Mouse (Mus musculus) hindlimb bud, embryonic 11.5 days (tissue): ENCODE results near the gene Tex12.

ENCODE experiments used
- DNase-seq: peaks from one replicate; pipeline ENCODE4 v3.0.0-alpha.2; 2012; ENCODE audit warnings: low read depth, low spot score; ENCODE audit errors: extremely low spot score

The Tex12 gene

DNA sequence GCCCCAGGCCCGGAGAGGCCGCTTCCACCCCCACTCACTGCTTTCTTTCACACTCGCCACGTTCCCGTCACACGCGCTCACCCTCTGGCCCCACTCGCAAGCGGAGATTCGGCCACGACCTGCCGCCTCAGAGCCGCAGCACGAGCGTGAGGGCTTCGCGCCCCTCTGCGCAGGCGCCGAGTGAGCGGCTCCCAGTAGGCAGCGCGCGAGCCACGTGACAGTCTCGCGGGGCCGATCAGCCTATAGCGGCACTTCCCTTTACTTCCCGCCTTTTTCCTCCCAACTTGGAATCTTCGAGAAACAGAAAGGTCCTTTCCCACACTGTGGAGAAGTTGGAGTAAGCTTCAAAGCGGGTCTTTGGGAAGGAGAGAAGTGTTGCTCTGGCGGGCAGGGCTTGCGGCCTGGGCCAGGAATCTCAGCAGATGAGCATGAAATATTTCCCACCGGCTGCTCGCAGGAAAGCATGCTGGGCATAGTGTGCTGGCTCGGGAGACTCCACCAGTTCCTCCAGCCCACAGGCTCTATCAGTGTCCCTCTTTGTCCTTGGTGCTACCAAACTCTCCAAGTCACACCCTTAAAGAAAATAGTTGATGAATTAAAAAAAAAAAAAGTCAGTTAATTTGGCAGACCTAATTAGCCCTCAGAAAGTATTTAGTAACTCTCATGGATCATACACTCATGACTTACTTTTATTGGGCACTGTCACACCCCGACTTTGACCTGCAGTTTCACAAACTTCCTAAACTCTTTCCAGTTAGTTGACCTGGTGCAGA lies at the start of gene Tex12:
Gene Tex12, minus strand, starts transcription at position 181 of the 773 bp plus-strand sequence.
- DNase-seq, result no peak

DNA sequence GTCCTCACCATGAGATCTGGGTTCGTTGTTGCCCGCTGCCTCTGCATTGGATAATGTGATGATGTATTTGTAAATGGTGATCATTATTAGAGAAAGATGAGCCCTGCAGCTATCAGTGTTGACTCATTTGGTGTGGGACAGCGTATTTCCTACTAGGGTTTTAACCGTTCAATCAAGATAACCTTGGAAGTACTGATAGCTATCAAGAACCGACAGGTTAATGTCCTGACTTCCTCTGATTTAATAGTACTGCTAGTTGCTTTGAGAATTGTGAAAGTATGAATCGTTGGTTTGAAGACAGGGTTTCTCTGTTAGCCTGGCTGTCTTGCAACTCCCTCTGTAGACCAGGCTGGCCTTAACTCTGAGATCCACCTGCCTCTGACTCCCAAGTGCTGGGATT lies 43.2 kb upstream of the Tex12 start:
- no peak for DNase-seq

DNA sequence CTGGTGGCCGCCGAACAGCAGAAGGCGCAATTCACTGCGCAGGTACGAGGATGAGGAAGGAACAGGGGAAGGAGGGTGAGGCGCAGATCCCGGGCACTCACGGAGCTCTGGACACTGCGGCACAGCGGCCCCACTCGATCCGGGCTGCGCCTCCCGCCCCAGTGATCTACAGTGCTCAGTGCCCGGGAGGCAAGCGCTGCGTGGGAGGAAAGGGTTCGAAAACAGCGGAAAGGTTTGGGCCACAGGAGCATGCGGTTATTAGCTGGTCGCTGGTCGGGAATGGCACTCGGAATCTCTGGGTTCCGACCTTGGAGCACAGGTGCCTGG lies 42.8 kb upstream of the Tex12 start:
- DNase-seq, result no peak

DNA sequence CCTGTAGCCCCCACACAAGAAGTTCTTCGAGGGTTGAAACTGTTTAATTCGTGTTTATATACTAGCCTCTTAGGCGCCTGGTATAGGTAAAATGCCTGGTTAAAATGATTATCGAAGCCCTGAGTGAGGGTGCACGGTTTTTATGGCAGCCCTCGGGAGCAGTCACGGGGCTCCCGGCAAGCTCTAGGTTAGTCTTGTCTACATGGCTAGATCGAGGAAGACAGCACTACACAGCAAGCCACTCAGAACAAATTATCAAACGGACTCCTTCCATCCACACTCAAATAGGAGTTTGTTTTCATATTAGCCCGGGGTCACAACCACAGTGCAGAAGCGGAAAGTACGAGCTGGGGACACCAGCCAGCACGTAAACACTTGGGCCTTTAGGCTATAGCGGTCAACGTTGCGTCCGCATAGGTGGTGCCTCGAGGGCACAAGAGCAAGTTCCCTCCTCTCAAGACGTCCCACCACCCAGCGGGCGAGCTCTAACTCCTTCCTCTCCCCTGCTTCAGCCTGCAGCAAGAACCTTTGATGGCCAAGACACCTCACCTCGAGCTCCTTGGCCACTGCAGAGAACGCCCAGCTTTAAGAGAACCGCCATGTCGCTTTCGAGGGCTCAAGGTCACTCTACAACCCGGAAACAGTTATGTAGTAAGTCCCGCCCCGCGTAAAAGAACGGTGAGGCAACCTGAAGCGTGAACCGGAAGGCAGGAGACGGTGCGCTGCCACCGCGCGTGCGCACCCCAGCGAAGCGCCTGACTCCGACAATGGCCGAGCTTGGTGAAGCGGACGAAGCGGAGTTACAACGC lies 42.3 kb upstream of the Tex12 start, which contains the start of the genes Sdhd and Timm8b:
Gene Sdhd, minus strand, starts transcription at position 624 of the 809 bp plus-strand sequence.
Gene Timm8b, plus strand, starts transcription at position 722 of the 809 bp plus-strand sequence.
- DNase-seq, result peak; percentile 93

DNA sequence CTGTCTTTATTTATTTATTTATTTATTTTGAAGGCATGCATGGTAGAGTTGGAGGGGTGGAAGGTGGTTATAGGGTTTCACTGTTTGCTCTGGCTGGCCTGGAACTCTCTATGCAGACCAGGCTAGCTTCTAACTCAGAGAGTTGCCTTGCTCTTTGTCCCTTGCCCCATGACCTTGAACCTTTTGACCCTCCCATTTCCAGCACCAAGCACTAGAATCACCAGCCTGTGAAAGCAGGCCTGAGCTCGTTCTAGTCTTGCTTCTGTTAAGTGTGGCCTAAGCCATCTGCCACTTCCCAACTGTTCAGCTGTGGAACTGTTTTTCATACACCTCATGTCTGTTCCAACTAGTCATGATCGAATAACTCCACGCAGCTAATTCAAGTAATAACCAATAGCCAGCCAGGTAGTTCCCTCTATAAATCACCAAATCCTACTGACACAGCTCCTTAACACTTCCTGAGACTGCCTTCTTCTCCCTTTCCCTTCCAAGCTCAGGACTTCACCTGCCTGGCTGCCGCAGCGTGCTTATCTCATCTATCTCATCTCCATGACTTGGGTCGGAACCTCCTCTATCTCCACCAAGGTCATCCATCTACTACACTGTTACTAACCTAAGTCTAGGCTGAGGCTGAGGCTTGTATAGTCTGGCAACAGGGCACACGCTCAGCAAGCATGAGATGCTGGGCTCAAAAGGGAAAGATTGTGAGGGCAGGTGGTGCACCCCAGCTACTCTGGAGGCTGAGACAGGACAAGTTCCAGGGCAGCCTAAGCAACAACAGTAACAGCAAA lies 41.1 kb upstream of the Tex12 start:
- no peak for DNase-seq

DNA sequence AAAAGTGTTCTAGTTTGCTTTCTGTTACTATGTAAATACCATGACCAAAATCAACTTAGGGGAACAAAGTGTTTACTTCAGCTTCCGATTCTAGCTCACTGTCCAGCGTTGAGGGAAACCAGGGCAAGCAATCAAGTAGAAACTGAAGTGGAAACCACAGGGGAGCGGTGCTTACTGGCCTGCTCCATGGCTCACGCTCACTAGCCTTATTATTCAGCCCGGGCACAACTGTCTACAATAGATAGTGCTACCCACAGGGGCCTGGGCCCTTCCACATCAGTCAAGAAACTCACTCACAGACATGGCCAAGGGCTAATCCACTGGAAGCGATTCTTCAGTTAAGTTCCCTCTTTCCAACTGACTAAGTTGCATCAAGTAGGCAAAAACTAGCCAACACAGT lies 40.4 kb upstream of the Tex12 start:
- DNase-seq, result no peak

DNA sequence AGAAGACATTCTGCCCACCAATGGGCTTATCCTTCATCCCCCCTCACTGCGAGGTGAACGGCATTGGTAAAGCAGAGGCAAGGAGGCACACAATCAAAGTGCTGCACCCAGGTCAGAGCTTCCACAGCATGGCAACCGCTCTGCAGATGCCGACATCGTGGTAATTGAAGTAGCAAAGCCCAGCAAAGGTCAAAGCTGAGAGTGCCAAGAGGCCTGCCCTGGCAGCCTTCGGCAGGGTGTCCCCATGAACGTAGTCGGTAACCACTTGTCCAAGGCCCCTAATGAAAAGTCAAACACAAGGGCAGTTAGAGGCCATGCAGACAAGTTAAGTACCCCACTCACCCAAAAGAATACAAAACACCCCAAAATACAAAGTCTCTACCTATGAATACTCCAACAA lies 35.8 kb upstream of the Tex12 start:
- DNase-seq, result no peak

DNA sequence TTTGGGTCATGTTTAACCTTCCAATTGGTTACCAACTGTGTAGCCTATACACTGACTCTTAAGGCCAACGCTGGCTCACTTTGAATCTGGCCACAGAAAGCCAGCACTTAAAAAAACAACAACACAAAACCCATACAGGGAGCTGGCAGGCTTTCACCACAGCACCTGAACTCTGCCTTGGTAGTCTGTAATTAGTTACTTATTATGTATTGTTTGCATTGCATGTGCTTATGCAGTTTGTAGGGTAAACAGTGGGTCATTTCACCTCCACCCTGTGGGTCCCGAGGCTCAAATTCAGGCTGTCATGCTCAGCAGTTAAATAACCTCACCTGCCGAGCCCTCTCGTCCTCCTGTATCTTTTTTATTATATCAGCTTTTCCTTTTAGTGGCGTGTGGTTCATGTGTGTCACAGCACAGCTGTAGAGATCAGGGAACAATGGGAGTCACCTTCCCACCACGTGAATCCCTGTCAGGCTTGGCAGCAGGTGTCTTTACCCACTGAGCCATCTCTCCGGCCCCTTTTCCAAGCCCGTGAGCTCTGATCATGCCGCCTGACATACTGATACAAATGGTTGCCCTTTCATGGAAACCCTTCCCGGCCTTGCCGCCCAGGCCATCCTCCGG lies 33.8 kb upstream of the Tex12 start:
- no peak for DNase-seq

DNA sequence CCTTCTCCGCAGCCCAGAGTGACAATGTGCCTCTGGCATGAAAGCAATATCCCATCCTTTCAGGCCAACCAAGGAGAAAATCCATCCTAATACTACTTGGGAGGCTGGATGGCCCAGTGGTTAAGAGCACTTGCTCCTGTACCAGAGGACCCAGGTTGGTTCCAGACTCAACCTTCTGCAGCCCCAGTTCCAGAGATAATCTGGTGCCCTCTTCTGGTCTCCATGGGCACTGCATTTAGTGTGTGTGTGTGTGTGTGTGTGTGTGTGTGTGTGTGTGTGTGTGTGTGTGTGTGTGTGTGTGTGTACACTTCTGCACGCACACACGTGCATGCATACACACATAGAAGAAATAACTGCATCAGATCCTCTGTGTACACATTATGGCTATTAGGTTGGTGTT lies 32.4 kb upstream of the Tex12 start:
- DNase-seq, result no peak

DNA sequence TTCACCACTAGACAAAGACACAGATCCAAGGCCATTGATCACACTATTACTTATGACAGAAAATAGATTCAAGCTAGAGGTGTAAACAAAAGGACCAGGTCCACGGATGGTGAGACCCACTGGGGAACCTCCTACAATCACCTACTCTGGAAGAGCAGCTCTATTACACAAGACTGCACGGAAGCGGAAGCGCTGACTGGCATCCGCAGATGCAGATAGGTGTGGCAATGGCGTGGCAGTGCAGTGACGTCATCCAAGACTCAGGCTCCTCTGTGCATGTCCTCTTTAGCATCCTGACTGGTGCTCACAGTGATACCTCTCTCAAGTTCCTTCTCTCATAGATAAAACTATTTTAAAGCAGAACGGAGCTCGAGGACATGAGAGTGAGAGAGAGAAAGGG lies 31.8 kb upstream of the Tex12 start:
- DNase-seq, result no peak

DNA sequence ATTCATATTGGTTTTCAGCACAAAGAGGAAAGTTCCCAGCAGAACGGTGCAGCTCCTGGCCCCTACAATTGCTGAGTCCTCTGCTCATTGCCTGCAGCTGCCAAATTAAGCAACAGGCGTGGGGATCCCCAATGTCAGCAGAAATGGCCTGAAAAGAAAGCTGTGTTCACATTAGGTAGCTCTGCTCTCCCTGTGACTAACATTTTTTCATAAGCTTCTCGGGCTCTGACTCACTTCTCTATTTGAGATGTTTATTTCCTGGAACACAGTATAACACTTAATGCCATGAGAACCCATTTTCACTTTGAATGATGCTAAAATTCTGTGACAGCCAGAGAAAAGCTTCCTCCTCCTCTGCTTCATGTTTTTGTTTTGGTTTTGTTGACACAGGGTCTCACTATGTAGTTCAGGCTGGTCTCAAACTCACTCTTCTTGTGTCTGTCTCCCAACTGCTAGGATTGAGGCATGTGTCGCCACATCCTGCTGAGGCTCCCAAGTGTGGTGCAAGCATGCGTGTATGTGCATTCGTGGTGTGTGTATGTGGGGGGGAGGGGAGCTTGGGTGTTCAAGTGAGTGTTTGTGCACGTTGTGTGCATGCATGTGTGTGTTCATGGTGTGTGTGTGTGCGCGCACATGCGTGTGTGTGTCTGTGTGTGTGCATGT lies 29.9 kb upstream of the Tex12 start:
- no peak for DNase-seq

DNA sequence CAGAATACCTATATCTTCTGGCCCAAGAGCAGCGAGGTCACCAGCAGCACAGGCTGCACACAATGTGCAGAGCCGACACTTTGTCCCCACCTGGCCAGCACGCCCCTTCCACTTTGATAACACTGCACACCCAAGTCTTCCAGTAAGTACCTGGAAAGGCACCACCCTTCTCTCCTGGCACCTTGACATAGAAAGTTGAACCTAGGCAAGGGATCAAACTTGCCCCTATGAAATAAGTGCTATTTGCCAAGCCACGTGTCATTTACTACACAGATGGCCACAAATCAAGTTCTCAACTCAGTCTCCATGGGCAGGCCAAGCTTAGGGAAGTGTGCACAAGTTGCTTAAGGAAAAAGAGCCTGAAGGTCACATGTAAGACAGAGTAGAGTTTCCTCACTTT lies 25.8 kb upstream of the Tex12 start:
- no peak for DNase-seq

DNA sequence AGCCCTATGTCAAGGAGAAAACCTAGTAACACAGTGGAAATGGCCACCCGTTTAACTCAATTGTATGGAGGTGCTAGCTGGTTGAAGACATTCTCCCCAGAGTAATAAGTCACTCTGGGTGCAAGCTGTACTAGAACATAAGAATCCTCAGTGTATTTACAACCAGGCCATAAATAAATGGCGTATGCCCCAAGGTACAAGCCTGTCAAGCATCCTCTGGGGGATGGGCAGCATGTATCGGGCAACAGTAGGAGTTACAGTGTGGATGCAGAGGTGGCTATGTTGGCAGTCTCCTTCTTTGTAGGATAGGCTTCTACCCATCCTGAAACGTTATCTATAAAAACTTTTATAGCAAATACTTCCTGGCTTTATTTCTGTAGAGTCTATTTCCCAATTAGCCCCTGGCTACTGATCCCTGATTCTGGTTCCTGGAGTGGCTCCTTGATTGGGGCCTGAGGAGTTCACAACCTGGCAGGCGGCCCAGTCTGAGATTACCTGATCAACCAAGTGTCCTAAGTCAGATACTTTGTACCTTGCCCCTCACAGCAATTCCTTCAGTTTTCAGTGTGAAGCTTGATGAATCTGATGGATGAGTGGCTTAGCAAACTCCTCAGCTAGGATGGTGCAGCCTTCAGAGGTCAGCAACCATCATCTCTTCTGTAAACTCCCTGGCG lies 24.2 kb upstream of the Tex12 start:
- no peak for DNase-seq

DNA sequence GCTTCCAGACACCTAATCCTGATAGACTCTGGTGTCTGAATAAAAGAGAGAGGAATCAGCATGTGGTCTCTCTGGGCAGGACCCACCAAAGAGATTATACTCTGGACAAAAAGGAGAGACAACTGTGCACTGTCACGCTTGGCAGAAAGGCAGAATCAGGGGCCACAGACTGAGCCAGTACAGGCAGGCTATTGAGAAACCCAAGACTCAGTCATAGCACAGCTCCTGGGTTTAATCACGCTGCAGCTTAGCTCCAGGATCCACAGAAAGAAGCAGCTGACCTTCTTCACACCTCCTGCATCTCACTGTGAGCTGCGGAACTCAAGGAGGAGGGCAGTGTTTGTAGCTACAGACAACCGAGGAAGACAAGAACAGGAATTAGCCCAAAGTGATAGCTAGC lies 19.2 kb upstream of the Tex12 start:
- DNase-seq, result no peak

DNA sequence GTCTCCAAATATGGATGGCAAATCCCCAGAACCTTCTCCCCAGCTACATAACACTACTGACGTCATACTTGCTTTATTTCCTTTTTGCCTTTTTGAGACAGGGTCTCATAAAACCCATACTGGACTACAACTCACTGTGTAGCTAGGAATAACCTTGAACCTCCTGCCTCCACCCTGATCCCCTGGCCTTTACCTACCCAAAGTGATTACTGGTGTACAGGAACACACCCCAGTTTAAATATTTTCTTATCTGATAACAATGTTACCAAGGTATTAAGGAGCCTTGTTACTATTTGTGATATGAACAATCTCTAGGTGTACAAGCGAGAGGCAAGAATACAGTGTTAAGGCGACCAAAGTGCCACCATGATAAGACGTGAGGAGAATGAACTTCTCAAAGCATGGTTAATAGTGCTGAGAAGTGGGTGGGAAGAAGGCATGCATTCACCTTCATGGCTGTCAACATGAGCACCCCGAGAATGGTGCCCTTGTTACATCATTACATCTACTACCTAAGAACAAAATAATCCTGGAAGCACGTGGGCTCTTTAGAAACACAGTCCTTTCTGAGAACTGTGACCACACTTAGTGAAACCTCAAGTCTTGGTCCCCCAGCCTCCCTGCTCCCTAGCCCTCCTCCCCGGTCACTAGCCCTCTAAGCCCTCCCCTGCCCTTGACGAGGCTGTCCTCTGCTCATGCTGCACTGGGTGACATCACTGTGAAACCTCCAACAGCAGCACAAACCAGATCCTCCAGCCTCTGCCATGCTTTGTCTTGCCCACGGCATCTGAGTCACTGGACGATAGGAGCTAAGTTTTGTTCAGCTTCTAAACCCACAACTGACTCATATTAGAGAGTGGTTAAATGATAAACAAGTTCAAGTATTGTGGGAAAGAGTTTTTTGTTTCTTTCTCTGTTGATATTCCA lies 8.7 kb upstream of the Tex12 start:
- no peak for DNase-seq

DNA sequence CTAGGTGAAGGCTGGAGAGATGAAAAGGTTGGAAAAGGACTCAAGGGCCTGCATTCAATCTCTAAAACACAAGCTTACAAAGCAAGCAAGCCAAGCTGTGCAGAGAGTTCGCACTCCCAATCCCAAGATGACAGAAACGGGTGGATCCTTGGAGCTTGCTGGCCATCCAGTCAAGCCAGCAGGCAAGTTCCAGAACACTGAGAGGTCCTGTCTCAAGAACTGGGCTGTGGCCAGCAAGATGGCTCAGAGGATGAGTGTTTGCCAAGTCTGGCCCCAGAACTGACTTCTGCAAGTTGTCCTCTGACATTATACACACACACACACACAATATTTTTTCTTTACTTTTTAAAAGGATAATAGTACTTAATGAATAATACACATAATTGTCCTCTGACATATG lies 6.8 kb upstream of the Tex12 start:
- DNase-seq, result no peak

DNA sequence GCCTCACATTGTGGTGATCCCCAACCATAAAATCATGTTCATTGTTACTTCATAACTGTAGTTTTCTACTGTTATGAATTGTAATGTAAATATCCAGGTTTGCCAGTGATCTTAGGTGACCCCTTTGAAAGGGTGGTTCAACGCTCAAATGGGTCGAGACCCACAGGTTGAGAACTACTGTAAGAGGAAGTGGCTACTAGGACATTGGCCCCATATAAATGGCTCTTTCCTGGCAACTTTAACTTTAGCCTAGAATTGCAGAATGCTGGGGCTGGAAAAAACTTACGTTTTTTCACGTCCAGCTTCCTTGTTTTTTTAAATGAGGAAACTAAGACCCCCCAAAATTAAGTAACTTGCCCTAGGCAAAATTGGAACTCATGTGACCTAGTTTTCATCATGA lies 6.2 kb upstream of the Tex12 start:
- no peak for DNase-seq

DNA sequence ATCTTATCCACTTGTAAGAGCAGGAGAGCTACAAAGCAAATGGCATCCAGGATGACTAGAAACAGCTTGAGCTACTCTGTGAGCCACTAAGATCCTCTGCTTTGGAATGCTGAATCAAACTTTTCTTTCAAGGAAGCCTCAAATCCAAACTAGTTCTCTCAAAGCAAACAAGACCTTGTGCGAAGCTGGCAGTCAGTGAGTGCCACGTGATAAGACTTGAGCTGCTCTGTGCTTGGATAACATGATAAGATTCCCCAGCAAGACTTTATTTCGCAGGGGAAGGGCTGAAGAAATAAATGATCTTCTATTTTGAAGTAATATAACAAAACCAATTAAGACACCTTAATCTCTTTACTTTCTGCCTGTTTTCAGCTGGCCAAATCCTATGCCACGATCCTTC lies 4.8 kb upstream of the Tex12 start:
- DNase-seq, result no peak

DNA sequence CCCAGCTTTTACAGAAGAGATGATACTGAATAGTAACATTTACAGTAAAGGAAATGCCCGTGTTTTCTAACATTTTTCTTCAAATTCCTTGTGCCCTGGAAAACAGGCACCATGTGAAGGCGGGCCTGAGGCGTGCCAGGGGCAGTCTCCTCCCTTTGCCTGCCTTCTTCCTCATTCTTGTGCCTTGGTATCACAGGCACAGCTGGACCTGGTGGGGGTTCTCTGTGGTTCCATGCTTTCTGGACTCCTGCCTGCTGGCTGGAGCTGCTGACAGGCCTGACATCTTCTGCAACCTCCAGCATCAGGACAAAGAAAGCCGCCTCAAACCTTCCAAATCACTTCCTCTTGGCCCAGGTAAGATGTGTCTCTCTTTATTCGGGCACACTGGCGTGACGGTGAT lies 4.0 kb upstream of the Tex12 start:
- no peak for DNase-seq
